In the genomic region with DNA sequence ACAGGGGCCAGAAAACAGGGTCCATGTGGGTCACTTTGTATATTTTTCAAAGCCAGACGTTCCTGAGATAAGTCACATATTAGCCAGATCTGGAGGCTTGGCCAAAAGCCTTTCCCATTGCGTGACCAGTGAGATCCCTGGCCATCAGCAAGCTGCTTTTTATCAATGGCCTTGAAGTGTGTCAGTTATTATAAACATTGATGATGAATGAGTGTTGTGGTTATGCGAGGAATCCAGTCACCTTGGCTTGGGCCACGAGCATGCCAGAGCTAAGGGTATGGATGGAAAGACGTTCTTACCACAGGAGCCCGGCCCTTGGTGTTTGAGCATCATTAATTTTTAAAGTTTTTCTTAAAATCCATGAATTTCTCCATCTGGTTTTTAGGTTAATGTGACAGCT, we compare ENCODE assay signal across 28 mouse cellular contexts.
A peak's percentile ranks its signal among the peaks of the same experiment; 100 is the strongest.
DNase-seq lines count a peak whose midpoint lies in the region; ATAC-seq and TF ChIP-seq lines count a peak whose summit lies in the region.
"Had no signal": no experiment of that assay in that cellular context is flagged by ENCODE, and none has a peak within 500 bp of the region (broad histone marks: within the 10 kb centered on the region; RNA-seq: fewer than 3 reads in every experiment).

No protein-coding gene starts in this region.

- no peaks in the 10 kb centered on the region for H3K36me3 ChIP-seq in kidney, embryonic 15.5 days
- H3K36me3 ChIP-seq: embryonic facial prominence, embryonic 13.5 days; G1E; limb, embryonic 12.5 days; liver, embryonic 13.5 days; midbrain, embryonic 13.5 days; neural tube, embryonic 12.5 days had no signal

- H3K27me3 ChIP-seq in kidney, embryonic 15.5 days = peaks cover 31% of the 10 kb centered on the region
- H3K27me3 ChIP-seq: forebrain, embryonic 13.5 days; limb, embryonic 12.5 days; liver, embryonic 13.5 days; midbrain, embryonic 13.5 days; neural tube, embryonic 12.5 days had no signal

- intact Hi-C loops in left cerebral cortex, adult 2 months (cut with DNase I) = no loop called here

- H3K4me2 ChIP-seq in kidney, embryonic 15.5 days = no peak overlapping the region
- H3K4me2 ChIP-seq: embryonic facial prominence, embryonic 13.5 days; forebrain, embryonic 13.5 days; hindbrain, embryonic 14.5 days; limb, embryonic 12.5 days; liver, embryonic 13.5 days; midbrain, embryonic 13.5 days; neural tube, embryonic 12.5 days had no signal

- 16% methylated on average over 6 of the region's 6 CpGs for whole genome bisulfite sequencing in kidney, embryonic 15.5 days

- TF ChIP-seq CTCF in left cerebral cortex, adult 2 months (IDR thresholded peaks at IDR 0.05) = no peak

- H3K27ac ChIP-seq in kidney, embryonic 15.5 days = no peak overlapping the region
- H3K27ac ChIP-seq in left cerebral cortex, adult 2 months = no peak overlapping the region
- H3K27ac ChIP-seq: embryonic facial prominence, embryonic 13.5 days; forebrain, embryonic 13.5 days; gastrocnemius, adult 2 months; hindbrain, embryonic 14.5 days; layer of hippocampus, adult 2 months; limb, embryonic 12.5 days; liver, embryonic 13.5 days; midbrain, embryonic 13.5 days; neural tube, embryonic 12.5 days had no signal

- no peak overlapping the region for H3K9ac ChIP-seq in kidney, embryonic 15.5 days
- H3K9ac ChIP-seq: embryonic facial prominence, embryonic 13.5 days; forebrain, embryonic 13.5 days; hindbrain, embryonic 14.5 days; limb, embryonic 12.5 days; liver, embryonic 13.5 days; midbrain, embryonic 13.5 days; neural tube, embryonic 12.5 days had no signal

- H3K9me3 ChIP-seq in kidney, embryonic 15.5 days (replicated peaks) = no peaks in the 10 kb centered on the region
- H3K9me3 ChIP-seq: embryonic facial prominence, embryonic 13.5 days; forebrain, embryonic 13.5 days; limb, embryonic 12.5 days; liver, embryonic 13.5 days; midbrain, embryonic 13.5 days; neural tube, embryonic 12.5 days had no signal

- DNase-seq in adrenal gland, adult 8-10 months = peak; percentile 49
- no peak for DNase-seq in adrenal gland, postnatal 4 days (ENCODE audit: low spot score in 2 of 2)
- no peak for DNase-seq in kidney, adult 9 months
- peak; percentile 18 for DNase-seq in ovary, postnatal 36 days (ENCODE audit: low spot score)
- no peak for DNase-seq in ovary, postnatal 10 days (ENCODE audit: low spot score)
- DNase-seq in cerebellum, adult 11-12 months = no peak
- DNase-seq in left cerebral cortex, adult 2 months (ENCODE audit: extremely low spot score in 1 of 2, low spot score in 2 of 2) = no peak
- DNase-seq: B cell, adult 2 months; cerebellum, adult 9-10 months; gastrocnemius, adult 2 months; heart, postnatal 4 days; kidney, postnatal 25 days; liver, embryonic 13.5 days; lung, adult 2 months; lung, postnatal 14 days; thymus, adult 18-20 months; thymus, postnatal 36 days had no signal

- H3K4me3 ChIP-seq in kidney, embryonic 15.5 days (replicated peaks) = no peak overlapping the region
- no peak overlapping the region for H3K4me3 ChIP-seq in left cerebral cortex, adult 2 months
- H3K4me3 ChIP-seq: embryonic facial prominence, embryonic 13.5 days; forebrain, embryonic 13.5 days; gastrocnemius, adult 2 months; layer of hippocampus, adult 2 months; limb, embryonic 12.5 days; liver, embryonic 13.5 days; midbrain, embryonic 13.5 days; neural tube, embryonic 12.5 days had no signal

- ATAC-seq in kidney, embryonic 15.5 days (replicated peaks; ENCODE audit: low FRiP score) = 0 out of 2 replicates have a peak, but pooled peaks have one; percentile 24
- ATAC-seq: activated CD4-positive, CD25-positive, alpha-beta regulatory T cell, adult 4 months; forebrain, embryonic 13.5 days; inflammation-experienced regulatory T-cells, adult 6 months; midbrain, embryonic 13.5 days had no signal

- H3K4me1 ChIP-seq in kidney, embryonic 15.5 days = peaks cover 47% of the 10 kb centered on the region
- H3K4me1 ChIP-seq: embryonic facial prominence, embryonic 13.5 days; forebrain, embryonic 13.5 days; liver, embryonic 13.5 days; midbrain, embryonic 13.5 days had no signal

Comparison
In these comparisons a context has a peak if more than half of its experiments do, and no peak if none do; other contexts are left out.
1. DNase-seq: peak in adrenal gland, adult 8-10 months (single experiment) and ovary, postnatal 36 days (single experiment); none in adrenal gland, postnatal 4 days (0 of 2), kidney, adult 9 months (single experiment), ovary, postnatal 10 days (single experiment), cerebellum, adult 11-12 months (single experiment) and left cerebral cortex, adult 2 months (0 of 2).